Mouse (Mus musculus): ENCODE data around the gene Rpp25. TPM values are rescaled to one million over a fixed set of nuclear protein-coding genes. Genes with fewer than 3 reads are reported as not detected.
A peak's percentile ranks its signal among the peaks of the same experiment; 100 is the strongest.

Rpp25 gene
- polyA plus RNA-seq, 1 experiment from 2014 or later = 15.0 TPM

DNA sequence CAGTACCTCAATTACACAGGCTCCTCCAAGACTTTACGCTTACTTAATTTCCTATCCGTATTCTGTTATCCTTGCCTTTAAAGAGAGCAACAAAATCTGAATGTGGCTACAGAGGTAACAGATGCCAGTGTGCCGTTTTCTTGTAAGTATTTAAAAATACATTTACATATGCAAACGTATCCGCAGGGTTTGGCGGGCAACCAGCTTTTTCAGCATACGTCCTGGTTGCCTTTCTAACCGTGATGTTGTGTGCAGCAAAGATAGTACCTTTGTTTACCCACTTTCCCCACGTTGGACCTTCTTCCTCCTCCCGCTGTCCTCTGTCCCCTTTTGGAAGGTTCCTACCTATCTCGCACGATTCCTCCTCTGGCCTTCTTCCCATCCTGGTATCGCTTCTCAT, 2.4 kb upstream of the Rpp25 start:
- peak overlapping the region; percentile 43 for H3K4me3 ChIP-seq
- WGBS = 14% methylated on average over 13 of the region's 13 CpGs
- H3K4me1 ChIP-seq = peaks cover 53% of the 10 kb centered on the region

DNA sequence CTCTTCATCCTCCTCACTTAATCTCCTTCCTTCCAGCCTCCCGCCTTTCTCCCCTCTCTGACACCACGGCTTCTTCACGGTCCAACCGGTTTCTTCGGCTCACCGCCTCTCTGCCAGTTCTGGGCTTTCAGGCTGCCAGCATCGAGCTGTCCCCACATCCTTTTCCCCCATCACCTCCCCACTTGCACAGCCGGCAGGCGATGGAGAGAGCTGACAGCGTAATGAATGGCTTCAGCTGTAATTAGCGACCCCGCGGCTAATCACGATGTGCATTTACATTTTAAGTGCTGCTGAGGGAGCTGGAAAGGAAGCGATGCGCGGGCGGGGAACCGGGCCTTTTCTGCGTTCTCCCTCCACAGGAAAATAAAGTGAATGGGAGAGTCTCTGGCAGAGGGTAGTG, 2.0 kb upstream of the Rpp25 start:
- no peaks in the 10 kb centered on the region for H3K36me3 ChIP-seq
- no peaks in the 10 kb centered on the region for H3K9me3 ChIP-seq
- peak overlapping the region; percentile 43 for H3K4me3 ChIP-seq
- H3K27ac ChIP-seq = no peak overlapping the region
- peaks cover 93% of the 10 kb centered on the region for H3K27me3 ChIP-seq (ENCODE audit: insufficient read depth, poor library complexity, severe bottlenecking)
- WGBS = 4% methylated on average over 20 of the region's 20 CpGs
- DNase-seq (ENCODE audit: low spot score) = no peak
- H3K4me1 ChIP-seq = peaks cover 53% of the 10 kb centered on the region

More for the DNA sequence above, 2.4 kb upstream of the Rpp25 start:
- Histone ChIP-seq H3K36me3 (no peaks in the 10 kb centered on the region), H3K9me3 (no peaks in the 10 kb centered on the region), H3K27me3 (ENCODE audit: insufficient read depth, poor library complexity, severe bottlenecking) (peaks cover 93% of the 10 kb centered on the region), H3K27ac (no peak overlapping the region)
- DNase-seq (ENCODE audit: low spot score) = no peak

DNA sequence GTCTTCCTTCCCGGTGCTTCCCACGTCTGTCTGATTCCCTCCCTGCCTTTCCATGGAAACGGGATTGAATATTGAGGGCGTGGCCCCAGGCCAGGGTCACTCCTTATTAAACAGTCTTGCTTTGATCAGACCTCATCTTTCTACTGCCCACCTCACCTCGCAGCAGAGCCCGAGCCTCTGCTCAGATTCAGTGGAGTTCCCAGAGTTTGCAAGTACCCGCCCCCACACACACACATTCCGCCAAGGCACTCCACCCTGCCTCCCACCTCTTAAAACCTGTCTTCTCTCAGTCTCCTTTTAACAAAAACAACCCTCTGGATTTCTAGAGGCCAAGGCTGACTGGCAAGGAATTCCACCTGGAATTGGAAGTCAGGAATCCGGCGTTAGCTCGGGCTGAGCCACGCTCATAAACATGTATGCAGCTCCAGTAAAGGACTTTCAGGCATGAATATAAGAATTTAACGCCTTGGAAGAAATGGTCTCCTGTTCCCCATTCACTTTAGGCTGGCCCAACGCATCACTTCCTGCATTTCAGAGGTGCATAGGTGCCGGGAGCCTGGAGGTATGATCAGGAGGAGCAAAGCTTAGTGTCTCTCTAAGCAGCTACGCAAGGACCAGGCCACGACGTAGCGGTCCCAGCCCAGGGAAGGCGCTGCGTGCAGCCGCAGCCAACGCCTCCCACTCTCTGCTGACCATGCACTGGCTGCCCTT, 760 bp upstream of the Rpp25 start:
- Histone ChIP-seq H3K9me3 (no peaks in the 10 kb centered on the region), H3K27ac (peak overlapping the region; percentile 85; the same call in 1 of the 2 replicates), H3K36me3 (no peaks in the 10 kb centered on the region), H3K4me3 (peak overlapping the region; percentile 64), H3K27me3 (ENCODE audit: insufficient read depth, poor library complexity, severe bottlenecking) (peaks cover 84% of the 10 kb centered on the region), H3K4me1 (peaks cover 53% of the 10 kb centered on the region)
- 3% methylated on average over 23 of the region's 23 CpGs for WGBS
- no peak for DNase-seq (ENCODE audit: low spot score)

DNA sequence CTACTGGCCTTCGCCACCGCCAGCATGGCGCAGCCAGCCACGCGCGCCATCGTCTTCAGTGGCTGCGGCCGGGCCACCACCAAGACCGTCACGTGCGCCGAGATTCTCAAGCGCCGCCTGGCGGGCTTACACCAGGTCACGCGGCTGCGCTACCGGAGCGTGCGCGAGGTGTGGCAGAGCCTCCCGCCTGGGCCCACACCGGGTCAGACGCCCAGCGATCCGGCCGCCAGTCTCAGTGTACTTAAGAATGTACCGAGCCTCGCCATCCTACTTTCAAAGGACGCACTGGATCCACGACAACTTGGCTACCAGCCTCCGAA, 515 bp downstream of the Rpp25 start:
- H3K36me3 ChIP-seq = no peaks in the 10 kb centered on the region
- DNase-seq (ENCODE audit: low spot score) = no peak
- H3K4me3 ChIP-seq = peak overlapping the region; percentile 64
- H3K27ac ChIP-seq = peak overlapping the region; percentile 85
- no peaks in the 10 kb centered on the region for H3K9me3 ChIP-seq
- H3K27me3 ChIP-seq (ENCODE audit: insufficient read depth, poor library complexity, severe bottlenecking) = peaks cover 71% of the 10 kb centered on the region
- under 1% methylated on average over 34 of the region's 34 CpGs for WGBS
- H3K4me1 ChIP-seq = peaks cover 53% of the 10 kb centered on the region

DNA sequence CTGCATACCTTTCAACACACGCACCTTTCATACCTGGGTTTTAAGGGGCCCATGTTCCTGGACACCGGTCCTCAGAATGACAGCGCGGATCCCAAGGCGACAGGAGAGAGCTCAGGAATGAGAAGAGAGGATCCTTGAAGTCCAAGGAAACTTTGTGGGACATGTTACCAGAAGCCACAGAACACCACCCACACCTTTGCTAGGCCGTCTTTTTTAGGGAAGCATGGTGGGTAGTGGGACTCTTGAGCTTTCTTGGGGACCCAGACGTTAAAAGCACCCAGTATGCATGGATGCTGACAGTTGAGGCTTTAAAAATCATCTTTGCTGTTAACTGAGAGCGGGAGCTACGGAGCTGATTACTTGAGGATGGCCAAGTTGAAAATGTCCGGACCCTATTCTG, 1.1 kb downstream of the Rpp25 start:
- Histone ChIP-seq H3K4me3 (peak overlapping the region; percentile 64), H3K27ac (peak overlapping the region; percentile 85), H3K27me3 (ENCODE audit: insufficient read depth, poor library complexity, severe bottlenecking) (peaks cover 66% of the 10 kb centered on the region), H3K4me1 (peaks cover 53% of the 10 kb centered on the region), H3K9me3 (no peaks in the 10 kb centered on the region), H3K36me3 (no peaks in the 10 kb centered on the region)
- DNase-seq (ENCODE audit: low spot score) = no peak
- WGBS = 39% methylated on average over 10 of the region's 10 CpGs

DNA sequence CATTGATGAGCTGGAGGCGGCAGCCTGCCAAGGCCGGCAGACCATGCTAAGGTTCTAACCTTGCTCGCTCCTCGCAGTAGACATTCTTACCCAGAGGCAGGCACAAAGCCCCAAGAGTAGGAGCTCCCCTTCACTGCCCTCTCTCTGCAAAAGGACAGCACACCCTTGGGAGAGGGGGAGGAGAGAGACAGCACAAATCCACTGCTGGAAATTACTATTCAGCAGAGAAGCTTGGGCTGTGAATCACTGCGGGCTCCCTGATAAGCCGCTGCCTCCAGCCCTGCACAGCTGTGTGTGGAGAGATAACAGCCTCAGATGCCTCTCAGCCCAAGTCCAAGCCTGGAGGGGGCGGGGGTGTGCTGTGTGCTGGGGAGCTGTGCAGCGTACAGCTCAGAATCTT, 1.9 kb downstream of the Rpp25 start:
- Histone ChIP-seq H3K27me3 (ENCODE audit: insufficient read depth, poor library complexity, severe bottlenecking) (peaks cover 57% of the 10 kb centered on the region), H3K4me1 (peaks cover 53% of the 10 kb centered on the region), H3K27ac (peak overlapping the region; percentile 85), H3K36me3 (no peaks in the 10 kb centered on the region), H3K9me3 (no peaks in the 10 kb centered on the region), H3K4me3 (peak overlapping the region; percentile 64)
- peak; percentile 97 for DNase-seq (ENCODE audit: low spot score)
- WGBS = 3% methylated on average over 8 of the region's 8 CpGs

DNA sequence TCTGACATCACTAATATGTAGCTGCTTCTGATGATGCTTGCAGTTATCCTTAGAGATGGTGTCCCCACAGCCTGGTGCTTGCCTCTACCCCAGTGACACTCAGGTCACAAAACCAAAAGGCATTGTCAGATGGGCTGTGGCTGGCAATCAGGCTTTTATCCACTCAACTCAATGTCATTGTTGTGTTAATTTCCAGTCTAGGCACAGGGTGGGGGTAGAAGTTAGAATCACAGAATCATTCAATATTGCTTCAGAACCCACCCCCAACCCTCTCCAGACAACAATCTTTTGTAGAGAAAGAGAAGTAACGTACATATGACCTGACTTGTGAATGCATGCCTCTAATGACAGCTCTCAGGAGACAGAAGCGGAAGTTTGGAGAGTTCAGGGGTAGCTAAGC, 6.8 kb downstream of the Rpp25 start:
- H3K4me1 ChIP-seq = peaks cover 9% of the 10 kb centered on the region
- DNase-seq (ENCODE audit: low spot score) = no peak
- no peak overlapping the region for H3K4me3 ChIP-seq
- peaks cover 9% of the 10 kb centered on the region for H3K27me3 ChIP-seq (ENCODE audit: insufficient read depth, poor library complexity, severe bottlenecking)
- 75% methylated on average over 2 of the region's 2 CpGs for WGBS
- H3K27ac ChIP-seq = no peak overlapping the region
- H3K36me3 ChIP-seq = no peaks in the 10 kb centered on the region
- no peaks in the 10 kb centered on the region for H3K9me3 ChIP-seq

DNA sequence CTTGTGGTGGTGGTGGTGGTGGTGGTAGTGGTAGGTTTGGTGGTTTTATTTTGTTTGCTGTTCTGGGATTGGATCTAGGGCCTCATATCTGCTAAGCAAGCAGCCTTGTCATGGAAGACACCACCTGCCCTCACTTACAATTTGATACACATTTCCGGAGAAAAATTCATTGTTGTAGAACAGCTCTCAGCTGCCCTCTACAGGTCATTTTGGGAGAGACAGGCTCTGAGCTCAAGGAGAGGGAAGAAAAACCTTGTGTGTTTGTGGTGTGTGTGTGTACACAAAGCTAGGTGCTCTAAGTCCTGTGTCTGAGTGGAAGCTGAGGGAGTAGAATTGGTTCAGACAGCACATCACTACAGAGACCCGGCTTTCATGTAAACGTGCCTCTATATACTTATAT, 13.3 kb downstream of the Rpp25 start:
- WGBS = 6% methylated on average over 3 of the region's 3 CpGs
- H3K9me3 ChIP-seq = no peaks in the 10 kb centered on the region
- H3K36me3 ChIP-seq = no peaks in the 10 kb centered on the region
- H3K4me3 ChIP-seq = no peak overlapping the region
- 0 out of 2 replicates have a peak, but pooled peaks cover 3% of the 10 kb centered on the region for H3K4me1 ChIP-seq
- DNase-seq (ENCODE audit: low spot score) = no peak
- no peak overlapping the region for H3K27ac ChIP-seq
- H3K27me3 ChIP-seq (ENCODE audit: insufficient read depth, poor library complexity, severe bottlenecking) = no peaks in the 10 kb centered on the region

DNA sequence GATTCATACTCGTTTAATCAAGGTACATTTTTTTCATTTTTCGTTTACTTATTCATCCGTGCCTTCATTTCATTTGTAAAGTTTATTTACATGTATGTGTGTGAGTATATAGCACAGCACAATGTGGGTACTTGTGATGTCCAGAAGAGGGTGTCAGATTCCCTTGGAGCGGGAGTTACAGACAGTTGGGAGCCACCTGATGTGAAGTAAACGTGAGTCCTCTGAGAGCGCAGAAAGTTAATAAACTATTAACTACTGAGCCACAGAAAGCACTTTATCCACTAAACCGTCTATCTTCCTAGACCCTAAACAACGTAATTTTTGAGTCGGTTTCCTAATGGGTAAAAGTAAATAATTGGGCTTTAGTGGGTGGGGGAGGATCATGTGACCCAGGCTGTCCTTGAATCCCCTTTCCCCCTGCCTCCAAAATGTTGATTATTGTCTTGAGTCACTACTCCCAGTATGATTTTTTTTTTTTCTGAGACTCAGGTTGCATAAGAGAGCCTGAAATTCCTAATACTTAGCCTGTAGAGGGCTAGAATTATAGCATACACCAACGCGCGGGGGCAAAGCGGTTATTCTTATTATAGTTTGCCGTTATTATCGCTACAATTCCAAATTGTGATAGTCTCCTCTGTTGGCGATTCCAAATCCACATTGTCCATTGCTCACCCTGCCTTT, 16.7 kb downstream of the Rpp25 start:
- no peak for DNase-seq (ENCODE audit: low spot score)
- WGBS = 25% methylated on average over 16 of the region's 16 CpGs
- peak overlapping the region; percentile 93 for H3K27ac ChIP-seq

DNA sequence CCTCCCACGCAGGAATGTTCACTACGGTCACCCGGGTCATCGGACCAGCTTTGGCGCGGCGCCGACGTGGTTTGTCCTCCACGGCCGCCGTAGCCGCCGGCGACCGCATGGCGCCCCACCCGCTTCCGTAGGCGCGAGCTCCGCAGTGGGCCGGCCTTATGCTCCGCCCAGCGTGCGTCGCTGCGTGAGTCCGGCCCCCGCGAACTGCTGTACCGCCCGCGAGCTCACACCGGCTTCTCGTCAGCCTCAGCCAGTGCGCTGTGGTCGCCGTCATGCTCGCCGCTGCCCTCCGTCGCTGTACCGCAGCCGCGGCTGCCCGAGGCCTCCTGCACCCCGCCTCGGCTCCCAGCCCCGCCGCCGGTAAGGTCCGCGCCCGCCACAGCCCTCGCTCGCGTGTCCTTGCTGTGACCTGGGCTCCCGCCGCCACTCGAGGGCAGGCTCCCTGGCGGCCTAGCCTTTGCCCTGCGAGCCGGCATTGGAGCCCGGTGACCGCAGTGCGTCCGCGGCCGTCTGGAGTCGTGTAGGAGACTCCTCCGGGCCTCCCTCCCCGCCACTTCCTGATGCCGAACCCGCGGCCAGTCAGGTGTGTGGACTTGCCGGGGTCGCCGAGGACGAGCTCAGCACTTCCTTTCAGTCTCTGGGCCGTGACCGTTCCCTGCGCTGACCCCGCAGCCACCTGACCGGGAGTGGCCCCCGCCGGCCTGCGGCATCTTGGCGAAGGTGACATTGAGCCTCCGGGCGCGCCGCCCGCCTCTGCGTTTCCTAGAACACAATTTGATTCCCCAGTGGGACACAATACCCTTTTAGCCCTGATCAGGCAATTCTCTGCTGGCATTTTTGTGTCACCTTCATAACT, 17.5 kb downstream of the Rpp25 start, which contains the start of gene Cox5a:
TSS of gene Cox5a (plus strand) at position 219 of the 856 bp plus-strand sequence.
- peak; percentile 96 for DNase-seq (ENCODE audit: low spot score)
- Histone ChIP-seq H3K27ac (peak within 1 kb of the TSS; percentile 93), H3K4me1 (peaks cover 19% of the 10 kb centered on the region), H3K4me3 (peak within 1 kb of the TSS; percentile 76), H3K9me3 (no peaks in the 10 kb centered on the region), H3K27me3 (ENCODE audit: insufficient read depth, poor library complexity, severe bottlenecking) (no peaks in the 10 kb centered on the region), H3K36me3 (no peaks in the 10 kb centered on the region)
- under 1% methylated on average over 95 of the region's 95 CpGs for WGBS

More for the DNA sequence above, 16.7 kb downstream of the Rpp25 start:
- H3K9me3 ChIP-seq = no peaks in the 10 kb centered on the region
- H3K4me1 ChIP-seq = peaks cover 19% of the 10 kb centered on the region
- no peaks in the 10 kb centered on the region for H3K27me3 ChIP-seq (ENCODE audit: insufficient read depth, poor library complexity, severe bottlenecking)
- H3K4me3 ChIP-seq = peak overlapping the region; percentile 76
- no peaks in the 10 kb centered on the region for H3K36me3 ChIP-seq

DNA sequence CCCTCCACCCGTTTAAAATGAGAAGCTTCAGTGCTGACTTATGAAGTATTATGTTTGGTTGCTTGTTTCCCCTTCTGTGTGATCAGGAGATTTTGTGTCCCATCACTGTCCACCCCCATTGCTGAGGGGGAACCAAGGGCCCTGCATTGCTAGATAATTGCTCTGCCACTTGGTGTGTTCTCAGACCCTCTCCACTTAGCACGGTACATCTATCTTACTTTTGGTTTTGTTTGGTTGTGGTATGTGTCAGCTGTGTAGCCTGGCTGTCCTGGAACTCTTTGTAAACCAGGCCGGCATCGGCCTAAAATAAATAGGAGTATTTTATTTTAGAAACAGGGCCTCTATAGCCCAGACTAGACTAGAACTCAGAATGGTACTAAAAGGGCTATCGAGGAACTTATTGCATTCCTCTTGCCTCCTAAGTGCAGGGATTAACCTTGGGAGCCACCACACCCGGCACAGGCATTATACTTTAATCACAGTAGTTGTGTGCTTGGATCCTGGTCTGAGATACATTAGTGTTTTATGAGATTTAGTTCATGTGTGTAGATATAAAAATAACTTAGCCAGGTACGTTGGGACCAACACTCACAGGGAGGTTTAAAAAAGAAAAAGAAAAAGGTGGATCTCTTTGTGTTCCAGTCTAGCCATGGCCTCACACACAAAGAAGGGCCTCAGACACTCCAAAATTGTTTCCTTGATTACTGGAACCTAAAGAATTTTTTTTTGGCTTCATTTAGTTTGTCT, 18.5 kb downstream of the Rpp25 start:
- H3K27me3 ChIP-seq (ENCODE audit: insufficient read depth, poor library complexity, severe bottlenecking) = no peaks in the 10 kb centered on the region
- no peak for DNase-seq (ENCODE audit: low spot score)
- H3K4me3 ChIP-seq = peak overlapping the region; percentile 76
- 32% methylated on average over 7 of the region's 7 CpGs for WGBS
- H3K36me3 ChIP-seq = peaks cover 3% of the 10 kb centered on the region; the same call in 1 of the 2 replicates
- no peaks in the 10 kb centered on the region for H3K9me3 ChIP-seq
- peaks cover 15% of the 10 kb centered on the region for H3K4me1 ChIP-seq
- peak overlapping the region; percentile 93 for H3K27ac ChIP-seq

DNA sequence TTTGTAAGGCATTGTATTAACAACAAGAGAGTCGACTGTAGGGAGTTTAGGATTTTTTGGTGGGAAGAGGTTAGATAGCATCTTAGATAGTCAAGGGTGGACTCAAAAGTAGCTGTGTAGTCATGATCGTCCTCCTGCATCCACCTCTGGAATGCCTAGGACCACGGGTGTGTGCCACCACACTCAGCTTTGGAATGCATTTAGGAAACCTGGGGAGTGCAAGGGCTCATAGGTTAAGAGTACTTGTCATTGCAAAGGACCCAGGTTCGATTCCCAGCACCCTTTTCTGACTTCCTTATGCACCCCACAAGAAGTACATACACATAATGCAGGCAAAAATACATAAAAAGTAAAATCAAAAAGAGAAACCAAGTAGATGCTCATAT, 19.0 kb downstream of the Rpp25 start:
- Histone ChIP-seq H3K4me3 (peak overlapping the region; percentile 76), H3K27me3 (ENCODE audit: insufficient read depth, poor library complexity, severe bottlenecking) (no peaks in the 10 kb centered on the region), H3K4me1 (peaks cover 15% of the 10 kb centered on the region), H3K36me3 (peaks cover 3% of the 10 kb centered on the region; the same call in 1 of the 2 replicates), H3K9me3 (no peaks in the 10 kb centered on the region), H3K27ac (peak overlapping the region; percentile 93; the same call in 1 of the 2 replicates)
- 68% methylated on average over 4 of the region's 4 CpGs for WGBS
- no peak for DNase-seq (ENCODE audit: low spot score)
